Mouse (Mus musculus) forebrain, embryonic 15.5 days (tissue): ENCODE results near the gene Nme2. TPM values are rescaled to one million over a fixed set of nuclear protein-coding genes. Genes with fewer than 3 reads are reported as not detected.
A peak's percentile ranks its signal among the peaks of the same experiment; 100 is the strongest.

ENCODE experiments used
- ATAC-seq: fragments of 200-750 bp; cut with Nextera tagmentation; replicated peaks from 2 replicates; pipeline ENCODE4 v1.8.0; 2017; ENCODE audit warnings: mild to moderate bottlenecking, moderate TSS enrichment, moderate library complexity
- H3K27ac ChIP-seq: fragments of 300-500 bp; sonication (generic); replicated peaks from 2 replicates; pipeline ENCODE4 v1.5.1; 2015; ENCODE audit warnings: mild to moderate bottlenecking, inconsistent platforms
- H3K27me3 ChIP-seq: fragments of 300-500 bp; sonication (generic); 2 replicates; pipeline ENCODE4 v1.6.1; 2015; ENCODE audit warnings: inconsistent platforms
- H3K36me3 ChIP-seq: fragments of 300-500 bp; sonication (generic); 2 replicates; pipeline ENCODE4 v1.6.1; 2015; ENCODE audit warnings: mild to moderate bottlenecking, inconsistent platforms
- H3K4me1 ChIP-seq: fragments of 300-500 bp; sonication (generic); 2 replicates; pipeline ENCODE4 v1.6.1; 2015; ENCODE audit warnings: inconsistent platforms
- H3K4me2 ChIP-seq: fragments of 300-500 bp; sonication (generic); replicated peaks from 2 replicates; pipeline ENCODE4 v1.6.1; 2015; ENCODE audit warnings: mild to moderate bottlenecking, inconsistent platforms
- H3K4me3 ChIP-seq: fragments of 300-500 bp; sonication (generic); 2 replicates; pipeline ENCODE4 v1.5.1; 2015; ENCODE audit warnings: mild to moderate bottlenecking, inconsistent platforms
- H3K9ac ChIP-seq: fragments of 300-500 bp; sonication (generic); replicated peaks from 2 replicates; pipeline ENCODE4 v1.6.1; 2015; ENCODE audit warnings: mild to moderate bottlenecking, inconsistent platforms
- H3K9me3 ChIP-seq: fragments of 300-500 bp; sonication (generic); 2 replicates; pipeline ENCODE4 v1.6.1; 2016; ENCODE audit warnings: inconsistent platforms
- WGBS: fragments of 180-500 bp; shearing (Covaris S2); methylation state at CpG from one replicate; pipeline ENCODE4 v1.1.7; 2015; ENCODE audit warnings: mixed read lengths; 5-methylcytosine and 5-hydroxymethylcytosine counted together
- polyA plus RNA-seq: library from polyadenylated mRNA; unstranded; fragments of >200 nt; fragmentation: Nextera tagmentation; extraction: Ambion mirVana; gene quantifications from 2 replicates; pipeline ENCODE4 v1.2.1, GENCODE M21; 2015

Gene Nme2
- 105 and 106 TPM in 2 replicates for polyA plus RNA-seq

DNA sequence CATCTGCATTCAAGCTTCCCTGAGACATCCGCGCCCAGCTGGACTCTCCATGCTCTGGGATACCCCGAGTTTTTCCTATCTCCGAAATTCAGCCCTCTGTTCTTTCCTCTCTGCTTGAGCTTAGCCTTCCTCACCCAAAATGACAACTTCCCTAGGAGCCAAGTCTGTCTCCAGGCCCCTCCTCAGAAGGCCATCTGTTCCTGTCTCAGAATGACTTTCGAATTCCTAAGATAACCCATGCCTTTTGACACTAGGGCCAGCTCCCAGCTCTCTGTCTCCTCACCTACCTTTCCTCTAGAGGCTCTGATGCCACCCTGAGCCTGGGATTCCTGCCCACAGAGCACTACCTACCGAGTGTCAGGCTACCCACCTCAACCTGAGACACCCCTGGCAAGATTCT is at the start of gene Nme2:
Gene Nme2 (minus strand): TSS at position 101 of the 400 bp plus-strand sequence.
- H3K9me3 ChIP-seq: no peaks in the 10 kb centered on the region
- peak within 1 kb of the TSS; percentile 90 for H3K27ac ChIP-seq
- H3K36me3 ChIP-seq: peaks cover 45% of the 10 kb centered on the region
- peak within 1 kb of the TSS; percentile 87 for H3K4me3 ChIP-seq
- WGBS: 3% methylated on average over 6 of the region's 6 CpGs
- peak within 1 kb of the TSS; percentile 77 for H3K9ac ChIP-seq
- H3K4me1 ChIP-seq: peaks cover 29% of the 10 kb centered on the region
- ATAC-seq: peak; percentile 2; the same call in 1 of the 2 replicates
- H3K4me2 ChIP-seq: peak within 1 kb of the TSS; percentile 96
- H3K27me3 ChIP-seq: no peaks in the 10 kb centered on the region

GRCm38 (mm10) chr11:94003346-94003745 is 47.3 kb upstream of the Nme2 start:
- no peaks in the 10 kb centered on the region for H3K27me3 ChIP-seq
- no peak overlapping the region for H3K27ac ChIP-seq
- no peak overlapping the region for H3K4me2 ChIP-seq
- H3K4me1 ChIP-seq: peaks cover 12% of the 10 kb centered on the region
- no peak for ATAC-seq
- no peaks in the 10 kb centered on the region for H3K9me3 ChIP-seq
- H3K9ac ChIP-seq: no peak overlapping the region
- WGBS: 97% methylated on average over 2 of the region's 2 CpGs
- H3K4me3 ChIP-seq: no peak overlapping the region
- no peaks in the 10 kb centered on the region for H3K36me3 ChIP-seq

DNA sequence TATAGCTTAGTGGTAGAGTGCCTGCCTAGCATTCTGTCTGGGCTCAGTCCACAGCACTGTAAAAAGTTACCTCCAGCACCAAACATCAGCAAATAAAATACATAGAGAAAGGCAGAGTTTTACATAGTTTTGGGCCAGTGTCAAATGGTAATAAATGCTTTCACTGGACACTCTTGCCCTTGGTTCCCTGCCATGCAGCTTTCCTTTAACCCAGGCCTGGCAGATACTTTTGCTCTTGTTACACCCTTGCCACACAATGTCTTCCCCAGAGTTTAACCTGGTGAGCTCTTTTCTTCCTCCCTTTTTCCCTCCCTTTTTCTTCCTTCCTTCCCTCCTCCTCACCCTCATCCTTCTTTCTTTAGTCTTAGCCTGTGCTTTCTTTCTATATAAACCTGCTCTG is 43.2 kb upstream of the Nme2 start:
- H3K27ac ChIP-seq: no peak overlapping the region
- H3K36me3 ChIP-seq: no peaks in the 10 kb centered on the region
- H3K27me3 ChIP-seq: no peaks in the 10 kb centered on the region
- no peak overlapping the region for H3K4me2 ChIP-seq
- no peak overlapping the region for H3K4me3 ChIP-seq
- no peak overlapping the region for H3K9ac ChIP-seq
- no peaks in the 10 kb centered on the region for H3K9me3 ChIP-seq
- H3K4me1 ChIP-seq: peaks cover 39% of the 10 kb centered on the region
- ATAC-seq: no peak

- H3K36me3 ChIP-seq: no peaks in the 10 kb centered on the region
- no peak overlapping the region for H3K27ac ChIP-seq
- WGBS: 14% methylated on average over 13 of the region's 13 CpGs
- no peaks in the 10 kb centered on the region for H3K27me3 ChIP-seq
- H3K4me2 ChIP-seq: peak overlapping the region; percentile 87
- peak overlapping the region; percentile 81 for H3K9ac ChIP-seq
- peak overlapping the region; percentile 85 for H3K4me3 ChIP-seq
- no peaks in the 10 kb centered on the region for H3K9me3 ChIP-seq
- ATAC-seq: no peak
- peaks cover 39% of the 10 kb centered on the region for H3K4me1 ChIP-seq
Observed at GRCm38 (mm10) chr11:93997141-93997775, 41.2 kb upstream of the Nme2 start.

GRCm38 (mm10) chr11:93996306-93997140 is 40.5 kb upstream of the Nme2 start:
- ATAC-seq: peak; percentile 46
- H3K9ac ChIP-seq: peak overlapping the region; percentile 81
- H3K4me1 ChIP-seq: peaks cover 39% of the 10 kb centered on the region
- H3K4me2 ChIP-seq: peak overlapping the region; percentile 87
- under 1% methylated on average over 57 of the region's 58 CpGs for WGBS
- H3K27ac ChIP-seq: peak overlapping the region; percentile 94
- H3K9me3 ChIP-seq: no peaks in the 10 kb centered on the region
- no peaks in the 10 kb centered on the region for H3K36me3 ChIP-seq
- H3K27me3 ChIP-seq: no peaks in the 10 kb centered on the region
- peak overlapping the region; percentile 85 for H3K4me3 ChIP-seq

- Histone ChIP-seq H3K4me2 (peak within 1 kb of the TSS; percentile 87), H3K36me3 (no peaks in the 10 kb centered on the region), H3K27me3 (no peaks in the 10 kb centered on the region), H3K9me3 (no peaks in the 10 kb centered on the region), H3K9ac (peak within 1 kb of the TSS; percentile 81), H3K4me3 (peak within 1 kb of the TSS; percentile 85), H3K4me1 (peaks cover 39% of the 10 kb centered on the region), H3K27ac (peak within 1 kb of the TSS; percentile 94)
- peak; percentile 93 for ATAC-seq
- under 1% methylated on average over 55 of the region's 70 CpGs for WGBS
Observed at GRCm38 (mm10) chr11:93995720-93996305, 39.8 kb upstream of the Nme2 start, which contains the start of gene Spag9. Gene Spag9 (plus strand): TSS chr11:93996091.

GRCm38 (mm10) chr11:93995111-93995719 is 39.2 kb upstream of the Nme2 start:
- Histone ChIP-seq H3K4me1 (peaks cover 39% of the 10 kb centered on the region), H3K27ac (peak overlapping the region; percentile 94), H3K9me3 (no peaks in the 10 kb centered on the region), H3K4me3 (peak overlapping the region; percentile 85), H3K27me3 (no peaks in the 10 kb centered on the region), H3K9ac (peak overlapping the region; percentile 81), H3K36me3 (no peaks in the 10 kb centered on the region), H3K4me2 (peak overlapping the region; percentile 87)
- 11% methylated on average over 15 of the region's 15 CpGs for WGBS
- ATAC-seq: peak; percentile 59

- no peak for ATAC-seq
- Histone ChIP-seq H3K4me1 (peaks cover 38% of the 10 kb centered on the region), H3K4me3 (peak overlapping the region; percentile 85), H3K9ac (no peak overlapping the region), H3K27me3 (no peaks in the 10 kb centered on the region), H3K36me3 (no peaks in the 10 kb centered on the region), H3K27ac (peak overlapping the region; percentile 94; the same call in 1 of the 2 replicates), H3K9me3 (no peaks in the 10 kb centered on the region), H3K4me2 (peak overlapping the region; percentile 87)
- WGBS: 66% methylated on average over 5 of the region's 5 CpGs
Observed at GRCm38 (mm10) chr11:93994531-93994930, 38.5 kb upstream of the Nme2 start.

- Histone ChIP-seq H3K27ac (no peak overlapping the region), H3K36me3 (no peaks in the 10 kb centered on the region), H3K4me2 (no peak overlapping the region), H3K9ac (no peak overlapping the region), H3K27me3 (no peaks in the 10 kb centered on the region), H3K9me3 (no peaks in the 10 kb centered on the region), H3K4me3 (no peak overlapping the region), H3K4me1 (no peaks in the 10 kb centered on the region)
- WGBS: 71% methylated on average over 12 of the region's 12 CpGs
- no peak for ATAC-seq
Observed at GRCm38 (mm10) chr11:93988328-93989062, 32.4 kb upstream of the Nme2 start.

GRCm38 (mm10) chr11:93987625-93988327 is 31.7 kb upstream of the Nme2 start:
- H3K4me1 ChIP-seq: no peaks in the 10 kb centered on the region
- WGBS: 80% methylated on average over 8 of the region's 8 CpGs
- no peak overlapping the region for H3K4me2 ChIP-seq
- H3K9me3 ChIP-seq: no peaks in the 10 kb centered on the region
- no peak overlapping the region for H3K9ac ChIP-seq
- no peak overlapping the region for H3K27ac ChIP-seq
- no peak overlapping the region for H3K4me3 ChIP-seq
- H3K27me3 ChIP-seq: no peaks in the 10 kb centered on the region
- no peak for ATAC-seq
- H3K36me3 ChIP-seq: no peaks in the 10 kb centered on the region

- Histone ChIP-seq H3K36me3 (no peaks in the 10 kb centered on the region), H3K27ac (no peak overlapping the region), H3K4me3 (no peak overlapping the region), H3K4me2 (no peak overlapping the region), H3K9me3 (no peaks in the 10 kb centered on the region), H3K9ac (no peak overlapping the region), H3K4me1 (no peaks in the 10 kb centered on the region), H3K27me3 (no peaks in the 10 kb centered on the region)
- no peak for ATAC-seq
- 86% methylated on average over 4 of the region's 4 CpGs for WGBS
Observed at GRCm38 (mm10) chr11:93987026-93987425, 31.0 kb upstream of the Nme2 start.
